18 mouse cellular contexts compared by ENCODE assay signal in genomic region chr3:18705165-18705564, GRCm38 (mm10).
DNase-seq lines count a peak whose midpoint lies in the region; ATAC-seq and TF ChIP-seq lines count a peak whose summit lies in the region.
"Had no signal": no experiment of that assay in that cellular context is flagged by ENCODE, and none has a peak within 500 bp of the region (broad histone marks: within the 10 kb centered on the region; RNA-seq: fewer than 3 reads in every experiment).

No protein-coding gene starts in this region.

- WGBS in forebrain, embryonic 13.5 days: 61% methylated on average over 6 of the region's 6 CpGs
- 86% methylated on average over 6 of the region's 6 CpGs for WGBS in forebrain, embryonic 10.5 days
- 35% methylated on average over 6 of the region's 6 CpGs for WGBS in forebrain, postnatal 0 days

- H3K36me3 ChIP-seq in forebrain, embryonic 13.5 days (ENCODE audit: poor library complexity, severe bottlenecking): no peaks in the 10 kb centered on the region
- H3K36me3 ChIP-seq in forebrain, embryonic 10.5 days (replicated peaks): no peaks in the 10 kb centered on the region
- no peaks in the 10 kb centered on the region for H3K36me3 ChIP-seq in forebrain, postnatal 0 days (ENCODE audit: insufficient read depth)
- H3K36me3 ChIP-seq: hindbrain, embryonic 12.5 days; hindbrain, embryonic 15.5 days had no signal

- no peak overlapping the region for H3K4me2 ChIP-seq in forebrain, embryonic 13.5 days
- no peak overlapping the region for H3K4me2 ChIP-seq in forebrain, postnatal 0 days (ENCODE audit: low read depth)
- H3K4me2 ChIP-seq: heart, embryonic 11.5 days; hindbrain, embryonic 12.5 days; hindbrain, embryonic 15.5 days had no signal

- no peaks in the 10 kb centered on the region for H3K27me3 ChIP-seq in forebrain, embryonic 13.5 days
- H3K27me3 ChIP-seq in forebrain, embryonic 10.5 days (ENCODE audit: poor library complexity, severe bottlenecking): no peaks in the 10 kb centered on the region
- no peaks in the 10 kb centered on the region for H3K27me3 ChIP-seq in forebrain, postnatal 0 days (ENCODE audit: insufficient read depth, low read length)
- H3K27me3 ChIP-seq: hindbrain, embryonic 12.5 days; hindbrain, embryonic 15.5 days had no signal

- TF ChIP-seq CTCF in forebrain, postnatal 0 days (IDR thresholded peaks at IDR 0.05; ENCODE audit: low read depth): no peak

- peak; percentile 49; the same call in 1 of the 2 replicates for ATAC-seq in forebrain, embryonic 13.5 days
- 0 out of 2 replicates have a peak, but pooled peaks have one; percentile 29 for ATAC-seq in frontal cortex, adult (ENCODE audit: low TSS enrichment)
- peak; percentile 36; the same call in 1 of the 2 replicates for ATAC-seq in forebrain, postnatal 0 days
- ATAC-seq: intestine, postnatal 0 days; Patski had no signal

- H3K4me3 ChIP-seq in forebrain, embryonic 13.5 days: no peak overlapping the region
- no peak overlapping the region for H3K4me3 ChIP-seq in forebrain, embryonic 10.5 days
- H3K4me3 ChIP-seq in forebrain, postnatal 0 days (ENCODE audit: low read depth, low read length): no peak overlapping the region
- H3K4me3 ChIP-seq: gastrocnemius, adult 2 months; hindbrain, embryonic 12.5 days; hindbrain, embryonic 15.5 days had no signal

- H3K9ac ChIP-seq in forebrain, embryonic 13.5 days: no peak overlapping the region
- no peak overlapping the region for H3K9ac ChIP-seq in forebrain, postnatal 0 days
- H3K9ac ChIP-seq: hindbrain, embryonic 12.5 days; hindbrain, embryonic 15.5 days had no signal

- no peaks in the 10 kb centered on the region for H3K9me3 ChIP-seq in forebrain, embryonic 13.5 days (replicated peaks)
- no peaks in the 10 kb centered on the region for H3K9me3 ChIP-seq in forebrain, embryonic 10.5 days
- H3K9me3 ChIP-seq in forebrain, postnatal 0 days (ENCODE audit: low read length): no peaks in the 10 kb centered on the region
- H3K9me3 ChIP-seq: hindbrain, embryonic 12.5 days; hindbrain, embryonic 15.5 days had no signal

- no peak for DNase-seq in forebrain, embryonic 10.5 days (ENCODE audit: extremely low spot score, low spot score)
- DNase-seq in frontal cortex, postnatal 25 days (ENCODE audit: low spot score in 2 of 2): no peak
- peak; percentile 23 for DNase-seq in forebrain, postnatal 0 days
- no peak for DNase-seq in lung, postnatal 14 days
- DNase-seq: adrenal gland, postnatal 10 days; adrenal gland, postnatal 36 days; cerebellum, adult 11-12 months; cerebellum, adult 9-10 months; gastrocnemius, adult 2 months; gastrocnemius, postnatal 14 days; kidney, adult 2 months had no signal

- peaks cover 17% of the 10 kb centered on the region for H3K4me1 ChIP-seq in forebrain, embryonic 13.5 days
- H3K4me1 ChIP-seq in forebrain, embryonic 10.5 days: no peaks in the 10 kb centered on the region
- no peaks in the 10 kb centered on the region; the same call in 1 of the 2 replicates for H3K4me1 ChIP-seq in forebrain, postnatal 0 days (ENCODE audit: insufficient read depth)
- H3K4me1 ChIP-seq: hindbrain, embryonic 12.5 days; hindbrain, embryonic 15.5 days had no signal

- peak overlapping the region; percentile 16; the same call in 1 of the 2 replicates for H3K27ac ChIP-seq in forebrain, embryonic 13.5 days
- no peak overlapping the region for H3K27ac ChIP-seq in forebrain, embryonic 10.5 days
- H3K27ac ChIP-seq in forebrain, postnatal 0 days (ENCODE audit: low read depth, low read length): no peak overlapping the region
- H3K27ac ChIP-seq: gastrocnemius, adult 2 months; hindbrain, embryonic 12.5 days; hindbrain, embryonic 15.5 days had no signal
